ENCODE assay signal across 8 mouse cellular contexts in genomic region chr5:125409348-125410090, GRCm38 (mm10). TPM values are rescaled to one million over a fixed set of nuclear protein-coding genes. Genes with fewer than 3 reads are reported as not detected.
DNase-seq lines count a peak whose midpoint lies in the region; ATAC-seq and TF ChIP-seq lines count a peak whose summit lies in the region.

No protein-coding gene starts in this region.

- H3K4me1 ChIP-seq in embryonic fibroblast, embryonic 13.5 days (ENCODE audit: control insufficient read depth, insufficient read depth, low read length): peaks cover 6% of the 10 kb centered on the region; the same call in 1 of the 2 replicates
- peaks cover 14% of the 10 kb centered on the region for H3K4me1 ChIP-seq in intestine, embryonic 15.5 days (replicated peaks)
- peaks cover 18% of the 10 kb centered on the region for H3K4me1 ChIP-seq in stomach, embryonic 16.5 days (ENCODE audit: control insufficient read depth, insufficient read depth, low read length)

- intact Hi-C loops in left cerebral cortex, adult 2 months (cut with DNase I): no loop called here
- intact Hi-C loops in left cerebral cortex, postnatal 4 days (cut with DNase I): no loop called here

- peak overlapping the region; percentile 49 for H3K4me3 ChIP-seq in left cerebral cortex, adult 2 months
- H3K4me3 ChIP-seq in embryonic fibroblast, embryonic 13.5 days (ENCODE audit: insufficient read depth, low read length): peak overlapping the region; percentile 45
- H3K4me3 ChIP-seq in intestine, embryonic 15.5 days (replicated peaks): peak overlapping the region; percentile 34
- H3K4me3 ChIP-seq in stomach, embryonic 16.5 days (replicated peaks; ENCODE audit: low read length): peak overlapping the region; percentile 48

- TF ChIP-seq CTCF in left cerebral cortex, adult 2 months (IDR thresholded peaks at IDR 0.05): no peak
- TF ChIP-seq CTCF in embryonic fibroblast, embryonic 13.5 days (IDR thresholded peaks at IDR 0.05; ENCODE audit: borderline replicate concordance, insufficient read depth, low read length): no peak

- peak; percentile 49 to 55 for DNase-seq in left cerebral cortex, adult 2 months (ENCODE audit: extremely low spot score in 1 of 2, low spot score in 2 of 2)
- DNase-seq in left cerebral cortex, postnatal 4 days: no peak
- peak; percentile 77 for DNase-seq in Muller cell, postnatal 12 days (ENCODE audit: inconsistent ontology term)
- peak; percentile 34 for DNase-seq in lung, postnatal 10 days
- no peak for DNase-seq in urinary bladder, postnatal 4 days (ENCODE audit: low spot score in 2 of 2)

- H3K4me2 ChIP-seq in intestine, embryonic 15.5 days (replicated peaks): peak overlapping the region; percentile 53
- H3K4me2 ChIP-seq in stomach, embryonic 16.5 days (ENCODE audit: low read depth, low read length): peak overlapping the region; percentile 57

- no peaks in the 10 kb centered on the region for H3K27me3 ChIP-seq in intestine, embryonic 15.5 days (replicated peaks)
- no peaks in the 10 kb centered on the region for H3K27me3 ChIP-seq in stomach, embryonic 16.5 days (ENCODE audit: control insufficient read depth, insufficient read depth, low read length)

- peak overlapping the region; percentile 79 for H3K27ac ChIP-seq in left cerebral cortex, adult 2 months
- H3K27ac ChIP-seq in embryonic fibroblast, embryonic 13.5 days (ENCODE audit: insufficient read depth, low read length): peak overlapping the region; percentile 87
- no peak overlapping the region for H3K27ac ChIP-seq in intestine, embryonic 15.5 days
- H3K27ac ChIP-seq in stomach, embryonic 16.5 days (ENCODE audit: low read length): 0 out of 2 replicates have a peak overlapping the region, but pooled peaks have one; percentile 34

- TF ChIP-seq POLR2A in embryonic fibroblast, embryonic 13.5 days (IDR thresholded peaks at IDR 0.05; ENCODE audit: low read depth, low read length): no peak

- H3K36me3 ChIP-seq in intestine, embryonic 15.5 days: peaks cover 8% of the 10 kb centered on the region; the same call in 1 of the 2 replicates
- no peaks in the 10 kb centered on the region for H3K36me3 ChIP-seq in stomach, embryonic 16.5 days (ENCODE audit: control insufficient read depth, insufficient read depth, low read length)

- WGBS in intestine, embryonic 15.5 days: 6% methylated on average over 20 of the region's 20 CpGs
- WGBS in stomach, embryonic 16.5 days: 11% methylated on average over 20 of the region's 20 CpGs

- H3K9me3 ChIP-seq in intestine, embryonic 15.5 days: no peaks in the 10 kb centered on the region
- H3K9me3 ChIP-seq in stomach, embryonic 16.5 days (replicated peaks; ENCODE audit: control insufficient read depth, low read length): no peaks in the 10 kb centered on the region

- peak; percentile 70 for ATAC-seq in intestine, embryonic 15.5 days
- ATAC-seq in stomach, embryonic 16.5 days (ENCODE audit: insufficient read depth, low FRiP score): no peak

- H3K9ac ChIP-seq in intestine, embryonic 15.5 days: no peak overlapping the region
- H3K9ac ChIP-seq in stomach, embryonic 16.5 days (ENCODE audit: low read length): peak overlapping the region; percentile 59; the same call in 1 of the 2 replicates

RNA-seq across cellular contexts. Expression of gene Ubc, which starts 19.5 kb away (rescaled TPM):
- 100 to 1,000 TPM; 846 to 851 TPM for total RNA-seq in left cerebral cortex, adult 2 months (2021)
- 100 to 1,000 TPM; 849 to 918 TPM for total RNA-seq in left cerebral cortex, postnatal 4 days (2021)
- 543 and 665 TPM in 2 replicates for polyA plus RNA-seq in embryonic fibroblast, embryonic 13.5 days (2011; ENCODE audit: insufficient read length, low read depth, missing spikeins)
- 875 and 888 TPM in 2 replicates for polyA plus RNA-seq in intestine, embryonic 15.5 days (2015; fragmentation: Nextera tagmentation; extraction: Ambion mirVana)
- 1,047 and 1,111 TPM in 2 replicates for polyA plus RNA-seq in stomach, embryonic 16.5 days (2015; fragmentation: Nextera tagmentation; extraction: Ambion mirVana)

RNA-seq across cellular contexts. Expression of gene Gm10382, which starts 20.4 kb away (rescaled TPM):
- total RNA-seq in left cerebral cortex, adult 2 months (2021): under 1 TPM; 0.28 to 0.48 TPM
- total RNA-seq in left cerebral cortex, postnatal 4 days (2021): under 1 TPM; 0.48 to 0.52 TPM
- polyA plus RNA-seq in embryonic fibroblast, embryonic 13.5 days (2011; ENCODE audit: insufficient read length, low read depth, missing spikeins): not detected in 2 replicates
- 0.23 and 0.40 TPM in 2 replicates for polyA plus RNA-seq in intestine, embryonic 15.5 days (2015; fragmentation: Nextera tagmentation; extraction: Ambion mirVana)
- polyA plus RNA-seq in stomach, embryonic 16.5 days (2015; fragmentation: Nextera tagmentation; extraction: Ambion mirVana): 0.32 and 0.37 TPM in 2 replicates

RNA-seq across cellular contexts. Expression of gene Dhx37, which starts 24.4 kb away (rescaled TPM):
- 10 to 100 TPM; 12.2 to 12.7 TPM for total RNA-seq in left cerebral cortex, adult 2 months (2021)
- 10 to 100 TPM; 20.3 to 20.6 TPM for total RNA-seq in left cerebral cortex, postnatal 4 days (2021)
- 18.6 and 27.6 TPM in 2 replicates for polyA plus RNA-seq in embryonic fibroblast, embryonic 13.5 days (2011; ENCODE audit: insufficient read length, low read depth, missing spikeins)
- 10.7 and 11.3 TPM in 2 replicates for polyA plus RNA-seq in intestine, embryonic 15.5 days (2015; fragmentation: Nextera tagmentation; extraction: Ambion mirVana)
- polyA plus RNA-seq in stomach, embryonic 16.5 days (2015; fragmentation: Nextera tagmentation; extraction: Ambion mirVana): 8.4 and 10.8 TPM in 2 replicates

RNA-seq across cellular contexts. Expression of gene Bri3bp, which starts 31.8 kb away (rescaled TPM):
- 10 to 100 TPM; 95.2 to 95.6 TPM for total RNA-seq in left cerebral cortex, adult 2 months (2021)
- total RNA-seq in left cerebral cortex, postnatal 4 days (2021): 10 to 100 TPM; 81.1 to 88.2 TPM
- polyA plus RNA-seq in embryonic fibroblast, embryonic 13.5 days (2011; ENCODE audit: insufficient read length, low read depth, missing spikeins): 30.2 and 37.5 TPM in 2 replicates
- polyA plus RNA-seq in intestine, embryonic 15.5 days (2015; fragmentation: Nextera tagmentation; extraction: Ambion mirVana): 59.6 and 60.4 TPM in 2 replicates
- polyA plus RNA-seq in stomach, embryonic 16.5 days (2015; fragmentation: Nextera tagmentation; extraction: Ambion mirVana): 27.7 and 31.8 TPM in 2 replicates

Comparison
In these comparisons a context has a peak if more than half of its experiments do, and no peak if none do; other contexts are left out.
1. DNase-seq: peak in left cerebral cortex, adult 2 months (2 of 2), Muller cell, postnatal 12 days (single experiment) and lung, postnatal 10 days (single experiment); none in left cerebral cortex, postnatal 4 days (single experiment) and urinary bladder, postnatal 4 days (0 of 2).
2. Peak in every context shown above with its lines, with median percentiles within 50 percentile points of each other: H3K4me3 ChIP-seq.